Mouse (Mus musculus) heart, postnatal 14 days (tissue): Measurements from ENCODE around the gene Cntn5. TPM values are rescaled to one million over a fixed set of nuclear protein-coding genes. Genes with fewer than 3 reads are reported as not detected.

ENCODE experiments used
- DNase-seq, 2 experiments: peaks; one replicate each; pipeline ENCODE4 v3.0.0; 2021 to 2022
- intact Hi-C: fragments of 180-260 bp; cut with DNase I; formaldehyde crosslinking; loops from one replicate; pipeline ENCODE4 v1.15.1; 2025
- total RNA-seq, 2 experiments: library from RNA; stranded (reverse); gene quantifications; 2 replicates each; pipeline ENCODE4 v1.2.3; 2021

Cntn5 gene
- total RNA-seq, 2 experiments from 2014 or later: 0.05 to 0.14 TPM

GRCm38 (mm10) chr9:9965370-9965769 lies 939.2 kb downstream of the Cntn5 start:
- intact Hi-C loops: no loop called here
- DNase-seq: no peak

GRCm38 (mm10) chr9:9960610-9961172 lies 943.9 kb downstream of the Cntn5 start:
- intact Hi-C loops: no loop called here
- no peak for DNase-seq

- intact Hi-C loops: no loop called here
- DNase-seq: no peak
Observed at GRCm38 (mm10) chr9:9949346-9949745, 955.2 kb downstream of the Cntn5 start.

- no peak for DNase-seq
- intact Hi-C loops: no loop called here
Observed at GRCm38 (mm10) chr9:9944872-9945271, 959.7 kb downstream of the Cntn5 start.

GRCm38 (mm10) chr9:9937444-9938436 lies 966.8 kb downstream of the Cntn5 start:
- DNase-seq: no peak
- intact Hi-C loops: no loop called here

GRCm38 (mm10) chr9:9920580-9920979 lies 984.0 kb downstream of the Cntn5 start:
- intact Hi-C loops: no loop called here
- DNase-seq: no peak

GRCm38 (mm10) chr9:9899070-9899469 lies 1005.5 kb downstream of the Cntn5 start:
- intact Hi-C loops: no loop called here
- peak in 1 of 2 experiments; percentile 2 for DNase-seq

GRCm38 (mm10) chr9:9886210-9886609 lies 1018.4 kb downstream of the Cntn5 start:
- intact Hi-C loops: no loop called here
- DNase-seq: no peak

GRCm38 (mm10) chr9:9882779-9883383 lies 1021.7 kb downstream of the Cntn5 start:
- intact Hi-C loops: no loop called here
- peak; percentile 12 to 20 for DNase-seq

GRCm38 (mm10) chr9:9872112-9873035 lies 1032.2 kb downstream of the Cntn5 start:
- intact Hi-C loops: no loop called here
- DNase-seq: no peak

- DNase-seq: no peak
- intact Hi-C loops: no loop called here
Observed at GRCm38 (mm10) chr9:9860631-9861030, 1043.9 kb downstream of the Cntn5 start.

- DNase-seq: no peak
- intact Hi-C loops: no loop called here
Observed at GRCm38 (mm10) chr9:9859323-9859722, 1045.3 kb downstream of the Cntn5 start.

GRCm38 (mm10) chr9:9854791-9855190 lies 1049.8 kb downstream of the Cntn5 start:
- DNase-seq: no peak
- intact Hi-C loops: no loop called here

- DNase-seq: no peak
- intact Hi-C loops: no loop called here
Observed at GRCm38 (mm10) chr9:9830231-9830630, 1074.3 kb downstream of the Cntn5 start.

- DNase-seq: no peak
- intact Hi-C loops: no loop called here
Observed at GRCm38 (mm10) chr9:9819963-9820362, 1084.6 kb downstream of the Cntn5 start.

GRCm38 (mm10) chr9:9817477-9817876 lies 1087.1 kb downstream of the Cntn5 start:
- intact Hi-C loops: no loop called here
- no peak for DNase-seq

- no peak for DNase-seq
Observed at GRCm38 (mm10) chr9:9799546-9799945, 1105.0 kb downstream of the Cntn5 start.

GRCm38 (mm10) chr9:9783680-9784079 lies 1120.9 kb downstream of the Cntn5 start:
- DNase-seq: no peak
- intact Hi-C loops: loop anchor here (5.0 kb wide), 1 partner anchor 406 kb away; no protein-coding TSS in a partner anchor

More at GRCm38 (mm10) chr9:9799546-9799945, 1105.0 kb downstream of the Cntn5 start:
- intact Hi-C loops: loop anchor here (10.0 kb wide), 1 partner anchor 755 kb away; no protein-coding TSS in a partner anchor

- intact Hi-C loops: loop anchor here (5.0 kb wide), 1 partner anchor 404 kb away; no protein-coding TSS in a partner anchor
Observed at GRCm38 (mm10) chr9:9781157-9781884, 1123.3 kb downstream of the Cntn5 start.

More at GRCm38 (mm10) chr9:9781157-9781884, 1123.3 kb downstream of the Cntn5 start:
- no peak for DNase-seq
